Mouse (Mus musculus) liver, embryonic 15.5 days (tissue): Measurements from ENCODE around the gene Fam214b. TPM values are rescaled to one million over a fixed set of nuclear protein-coding genes. Genes with fewer than 3 reads are reported as not detected.
A peak's percentile ranks its signal among the peaks of the same experiment; 100 is the strongest.

Experiments
- ATAC-seq: fragments of 200-750 bp; cut with Nextera tagmentation; 2 replicates; pipeline ENCODE4 v1.8.0; 2017; ENCODE audit warnings: moderate number of reproducible peaks, mild to moderate bottlenecking, moderate library complexity; ENCODE audit not compliant: insufficient read depth
- H3K27ac ChIP-seq: fragments of 300-500 bp; sonication (generic); replicated peaks from 2 replicates; pipeline ENCODE4 v1.5.1; 2015; ENCODE audit warnings: mild to moderate bottlenecking, inconsistent platforms
- H3K27me3 ChIP-seq: fragments of 300-500 bp; sonication (generic); 2 replicates; pipeline ENCODE4 v1.6.1; 2015; ENCODE audit warnings: mild to moderate bottlenecking, inconsistent platforms
- H3K36me3 ChIP-seq: fragments of 300-500 bp; sonication (generic); replicated peaks from 2 replicates; pipeline ENCODE4 v1.6.1; 2015; ENCODE audit warnings: moderate library complexity, mild to moderate bottlenecking, inconsistent platforms
- H3K4me1 ChIP-seq: fragments of 300-500 bp; sonication (generic); replicated peaks from 2 replicates; pipeline ENCODE4 v1.6.1; 2015; ENCODE audit warnings: inconsistent platforms
- H3K4me2 ChIP-seq: fragments of 300-500 bp; sonication (generic); 2 replicates; pipeline ENCODE4 v1.6.1; 2015; ENCODE audit warnings: moderate library complexity, mild to moderate bottlenecking, inconsistent platforms
- H3K4me3 ChIP-seq: fragments of 300-500 bp; sonication (generic); replicated peaks from 2 replicates; pipeline ENCODE4 v1.5.1; 2015; ENCODE audit warnings: mild to moderate bottlenecking, inconsistent platforms
- H3K9ac ChIP-seq: fragments of 300-500 bp; sonication (generic); 2 replicates; pipeline ENCODE4 v1.6.1; 2015; ENCODE audit warnings: moderate library complexity, mild to moderate bottlenecking, inconsistent platforms
- H3K9me3 ChIP-seq: fragments of 300-500 bp; sonication (generic); replicated peaks from 2 replicates; pipeline ENCODE4 v1.6.1; 2016; ENCODE audit warnings: inconsistent platforms
- WGBS: fragments of 180-500 bp; shearing (Covaris S2); methylation state at CpG from one replicate; pipeline ENCODE4 v1.1.7; 2015; ENCODE audit warnings: mixed read lengths; ENCODE audit not compliant: insufficient replicate concordance; 5-methylcytosine and 5-hydroxymethylcytosine counted together
- polyA plus RNA-seq: library from polyadenylated mRNA; unstranded; fragments of >200 nt; fragmentation: Nextera tagmentation; extraction: Ambion mirVana; gene quantifications from 2 replicates; pipeline ENCODE4 v1.2.1, GENCODE M21; 2015

Fam214b gene
- polyA plus RNA-seq, 1 experiment from 2014 or later, result 41.2 TPM

- 75% methylated on average over 5 of the region's 5 CpGs for WGBS
- Histone ChIP-seq H3K36me3 (no peaks in the 10 kb centered on the region), H3K4me1 (peaks cover 13% of the 10 kb centered on the region), H3K4me2 (no peak overlapping the region), H3K9me3 (no peaks in the 10 kb centered on the region), H3K9ac (no peak overlapping the region), H3K27ac (no peak overlapping the region), H3K27me3 (peaks cover 53% of the 10 kb centered on the region), H3K4me3 (no peak overlapping the region)
- no peak for ATAC-seq
Measured at GRCm38 (mm10) chr4:43057654-43058053, 11.6 kb upstream of the Fam214b start.

- Histone ChIP-seq H3K4me1 (no peaks in the 10 kb centered on the region), H3K4me2 (no peak overlapping the region), H3K9ac (no peak overlapping the region), H3K9me3 (no peaks in the 10 kb centered on the region), H3K27ac (no peak overlapping the region), H3K36me3 (no peaks in the 10 kb centered on the region), H3K27me3 (peaks cover 3% of the 10 kb centered on the region), H3K4me3 (no peak overlapping the region)
- no peak for ATAC-seq
- 3% methylated on average over 4 of the region's 4 CpGs for WGBS
Measured at GRCm38 (mm10) chr4:43052627-43053026, 6.6 kb upstream of the Fam214b start.

- 7% methylated on average over 5 of the region's 5 CpGs for WGBS
- H3K27ac ChIP-seq, result no peak overlapping the region
- H3K36me3 ChIP-seq, result no peaks in the 10 kb centered on the region
- H3K4me2 ChIP-seq, result no peak overlapping the region
- peaks cover 21% of the 10 kb centered on the region for H3K27me3 ChIP-seq
- ATAC-seq, result no peak
- H3K4me1 ChIP-seq, result peaks cover 39% of the 10 kb centered on the region
- no peak overlapping the region for H3K9ac ChIP-seq
- no peak overlapping the region for H3K4me3 ChIP-seq
- no peaks in the 10 kb centered on the region for H3K9me3 ChIP-seq
Measured at GRCm38 (mm10) chr4:43047231-43047630, 1.2 kb upstream of the Fam214b start.

GRCm38 (mm10) chr4:43046607-43047006 is 587 bp upstream of the Fam214b start:
- H3K27me3 ChIP-seq, result peaks cover 21% of the 10 kb centered on the region
- no peaks in the 10 kb centered on the region for H3K9me3 ChIP-seq
- peaks cover 39% of the 10 kb centered on the region for H3K4me1 ChIP-seq
- no peak overlapping the region for H3K27ac ChIP-seq
- no peak overlapping the region for H3K9ac ChIP-seq
- no peaks in the 10 kb centered on the region for H3K36me3 ChIP-seq
- H3K4me3 ChIP-seq, result no peak overlapping the region
- no peak for ATAC-seq
- peak overlapping the region; percentile 87 for H3K4me2 ChIP-seq
- 52% methylated on average over 5 of the region's 5 CpGs for WGBS

GRCm38 (mm10) chr4:43045285-43045658 is 748 bp downstream of the Fam214b start:
- H3K4me3 ChIP-seq, result peak overlapping the region; percentile 62
- no peaks in the 10 kb centered on the region for H3K36me3 ChIP-seq
- peak overlapping the region; percentile 53; the same call in 1 of the 2 replicates for H3K27ac ChIP-seq
- peaks cover 21% of the 10 kb centered on the region for H3K27me3 ChIP-seq
- H3K4me2 ChIP-seq, result peak overlapping the region; percentile 87
- H3K4me1 ChIP-seq, result peaks cover 50% of the 10 kb centered on the region
- H3K9me3 ChIP-seq, result no peaks in the 10 kb centered on the region
- WGBS, result 8% methylated on average over 13 of the region's 13 CpGs
- no peak for ATAC-seq
- H3K9ac ChIP-seq, result peak overlapping the region; percentile 42

GRCm38 (mm10) chr4:43044673-43045072 is 1.3 kb downstream of the Fam214b start:
- Histone ChIP-seq H3K4me1 (peaks cover 53% of the 10 kb centered on the region), H3K4me2 (peak overlapping the region; percentile 87), H3K9ac (no peak overlapping the region), H3K9me3 (no peaks in the 10 kb centered on the region), H3K27me3 (peaks cover 21% of the 10 kb centered on the region), H3K27ac (peak overlapping the region; percentile 53), H3K4me3 (peak overlapping the region; percentile 62), H3K36me3 (no peaks in the 10 kb centered on the region)
- WGBS, result 12% methylated on average over 4 of the region's 4 CpGs
- no peak for ATAC-seq

GRCm38 (mm10) chr4:43043644-43044357 is 2.2 kb downstream of the Fam214b start:
- Histone ChIP-seq H3K9ac (no peak overlapping the region), H3K27ac (peak overlapping the region; percentile 46), H3K4me3 (no peak overlapping the region), H3K4me1 (peaks cover 62% of the 10 kb centered on the region), H3K27me3 (peaks cover 21% of the 10 kb centered on the region), H3K9me3 (no peaks in the 10 kb centered on the region), H3K4me2 (peak overlapping the region; percentile 87), H3K36me3 (no peaks in the 10 kb centered on the region)
- ATAC-seq, result no peak
- 14% methylated on average over 7 of the region's 7 CpGs for WGBS

- Histone ChIP-seq H3K27ac (peak overlapping the region; percentile 42; the same call in 1 of the 2 replicates), H3K9ac (no peak overlapping the region), H3K9me3 (no peaks in the 10 kb centered on the region), H3K36me3 (peaks cover 11% of the 10 kb centered on the region), H3K4me3 (no peak overlapping the region), H3K4me1 (peaks cover 80% of the 10 kb centered on the region), H3K4me2 (no peak overlapping the region), H3K27me3 (peaks cover 21% of the 10 kb centered on the region)
- 62% methylated on average over 9 of the region's 9 CpGs for WGBS
- no peak for ATAC-seq
Measured at GRCm38 (mm10) chr4:43040881-43041547, 5.0 kb downstream of the Fam214b start.

GRCm38 (mm10) chr4:43040114-43040572 is 5.9 kb downstream of the Fam214b start:
- Histone ChIP-seq H3K9me3 (no peaks in the 10 kb centered on the region), H3K36me3 (peaks cover 20% of the 10 kb centered on the region), H3K9ac (peak overlapping the region; percentile 90), H3K4me3 (peak overlapping the region; percentile 88), H3K27ac (peak overlapping the region; percentile 93), H3K4me1 (peaks cover 80% of the 10 kb centered on the region), H3K27me3 (peaks cover 12% of the 10 kb centered on the region), H3K4me2 (peak overlapping the region; percentile 90)
- peak; percentile 93 for ATAC-seq
- WGBS, result under 1% methylated on average over 25 of the region's 25 CpGs

GRCm38 (mm10) chr4:43039609-43040008 is 6.4 kb downstream of the Fam214b start:
- Histone ChIP-seq H3K4me1 (peaks cover 78% of the 10 kb centered on the region), H3K27ac (peak overlapping the region; percentile 93), H3K9me3 (no peaks in the 10 kb centered on the region), H3K36me3 (peaks cover 25% of the 10 kb centered on the region), H3K4me3 (peak overlapping the region; percentile 88), H3K9ac (peak overlapping the region; percentile 90), H3K4me2 (peak overlapping the region; percentile 90), H3K27me3 (peaks cover 8% of the 10 kb centered on the region)
- WGBS, result 9% methylated on average over 11 of the region's 11 CpGs
- peak; percentile 11 for ATAC-seq
